Comparison of ENCODE assay signal across 20 mouse cellular contexts in the genomic region with DNA sequence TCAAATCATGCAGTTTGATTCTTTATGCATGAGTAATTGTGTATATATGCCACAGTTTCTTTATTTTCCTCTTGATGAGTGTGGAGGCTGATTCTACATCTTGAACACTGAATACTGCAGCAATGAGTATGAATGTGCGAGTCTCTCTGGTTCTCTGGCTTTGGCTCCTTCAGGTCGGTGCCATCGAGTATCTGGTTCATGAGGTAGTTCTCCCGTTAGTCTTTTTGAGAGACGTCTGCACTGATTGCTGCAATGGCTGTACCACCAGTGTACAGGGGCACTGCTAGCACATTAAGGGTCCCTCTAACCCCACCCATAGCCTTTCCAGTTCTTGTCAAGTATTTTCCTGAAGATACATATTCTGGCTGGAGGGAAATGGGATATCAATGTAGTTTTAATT. TPM values are rescaled to one million over a fixed set of nuclear protein-coding genes. Genes with fewer than 3 reads are reported as not detected.
DNase-seq lines count a peak whose midpoint lies in the region; ATAC-seq and TF ChIP-seq lines count a peak whose summit lies in the region.
"Had no signal": no experiment of that assay in that cellular context is flagged by ENCODE, and none has a peak within 500 bp of the region (broad histone marks: within the 10 kb centered on the region; RNA-seq: fewer than 3 reads in every experiment).

No protein-coding gene starts in this region.

- no peaks in the 10 kb centered on the region for H3K36me3 ChIP-seq in hindbrain, embryonic 15.5 days
- H3K36me3 ChIP-seq in hindbrain, embryonic 14.5 days (replicated peaks; ENCODE audit: control insufficient read depth, insufficient read depth), result no peaks in the 10 kb centered on the region
- H3K36me3 ChIP-seq in neural tube, embryonic 15.5 days, result no peaks in the 10 kb centered on the region
- H3K36me3 ChIP-seq in midbrain, postnatal 0 days (ENCODE audit: insufficient read depth, low read length), result no peaks in the 10 kb centered on the region
- H3K36me3 ChIP-seq: embryonic facial prominence, embryonic 13.5 days; forebrain, embryonic 12.5 days; heart, embryonic 12.5 days had no signal

- peaks cover 24% of the 10 kb centered on the region for H3K4me1 ChIP-seq in hindbrain, embryonic 15.5 days (replicated peaks)
- H3K4me1 ChIP-seq in hindbrain, embryonic 14.5 days (replicated peaks; ENCODE audit: control insufficient read depth, insufficient read depth, low read length), result 0 out of 2 replicates have a peak, but pooled peaks cover 6% of the 10 kb centered on the region
- H3K4me1 ChIP-seq in neural tube, embryonic 15.5 days, result peaks cover 27% of the 10 kb centered on the region
- no peaks in the 10 kb centered on the region for H3K4me1 ChIP-seq in midbrain, postnatal 0 days (ENCODE audit: insufficient read depth, low read length)

- no peak overlapping the region for H3K9ac ChIP-seq in hindbrain, embryonic 15.5 days
- no peak overlapping the region for H3K9ac ChIP-seq in hindbrain, embryonic 14.5 days
- no peak overlapping the region for H3K9ac ChIP-seq in neural tube, embryonic 15.5 days (replicated peaks)
- H3K9ac ChIP-seq in midbrain, postnatal 0 days (replicated peaks; ENCODE audit: low read length, poor library complexity, severe bottlenecking), result no peak overlapping the region
- H3K9ac ChIP-seq: embryonic facial prominence, embryonic 13.5 days; forebrain, embryonic 12.5 days; heart, embryonic 12.5 days had no signal

- no peak for DNase-seq in hindbrain, embryonic 14.5 days (ENCODE audit: low spot score)
- DNase-seq in left cerebral cortex, adult 2 months (ENCODE audit: extremely low spot score in 1 of 2, low spot score in 2 of 2), result no peak
- DNase-seq in left cerebral cortex, adult 18-20 months (ENCODE audit: low spot score in 2 of 2), result no peak
- no peak for DNase-seq in neural tube, embryonic 10.5 days (ENCODE audit: extremely low spot score, low spot score)
- no peak for DNase-seq in midbrain, postnatal 0 days (ENCODE audit: low spot score)
- no peak for DNase-seq in thymus, adult 18-20 months
- DNase-seq: cerebellum, adult 11-12 months; gastrocnemius, postnatal 25 days had no signal

- H3K27me3 ChIP-seq in hindbrain, embryonic 15.5 days, result peaks cover 39% of the 10 kb centered on the region
- peaks cover 60% of the 10 kb centered on the region for H3K27me3 ChIP-seq in hindbrain, embryonic 14.5 days (ENCODE audit: control insufficient read depth, insufficient read depth, low read length)
- peaks cover 40% of the 10 kb centered on the region for H3K27me3 ChIP-seq in neural tube, embryonic 15.5 days (replicated peaks)
- H3K27me3 ChIP-seq in midbrain, postnatal 0 days (ENCODE audit: insufficient read depth, low read length), result peaks cover 6% of the 10 kb centered on the region; the same call in 1 of the 2 replicates
- H3K27me3 ChIP-seq: CH12.LX, Patski had no signal

- H3K27ac ChIP-seq in hindbrain, embryonic 15.5 days (replicated peaks), result no peak overlapping the region
- H3K27ac ChIP-seq in hindbrain, embryonic 14.5 days, result no peak overlapping the region
- peak overlapping the region; percentile 24; the same call in 1 of the 2 replicates for H3K27ac ChIP-seq in left cerebral cortex, adult 2 months
- H3K27ac ChIP-seq in neural tube, embryonic 15.5 days (replicated peaks), result no peak overlapping the region
- no peak overlapping the region for H3K27ac ChIP-seq in midbrain, postnatal 0 days (ENCODE audit: low read depth, low read length)
- H3K27ac ChIP-seq: embryonic facial prominence, embryonic 13.5 days; forebrain, embryonic 12.5 days; gastrocnemius, adult 2 months had no signal

- H3K9me3 ChIP-seq in hindbrain, embryonic 15.5 days, result no peaks in the 10 kb centered on the region
- peaks cover 17% of the 10 kb centered on the region for H3K9me3 ChIP-seq in hindbrain, embryonic 14.5 days (ENCODE audit: control insufficient read depth, low read length)
- no peaks in the 10 kb centered on the region for H3K9me3 ChIP-seq in neural tube, embryonic 15.5 days (replicated peaks)
- H3K9me3 ChIP-seq in midbrain, postnatal 0 days (ENCODE audit: low read length), result no peaks in the 10 kb centered on the region
- H3K9me3 ChIP-seq: forebrain, embryonic 12.5 days; heart, embryonic 12.5 days had no signal

- intact Hi-C loops in left cerebral cortex, adult 2 months (cut with DNase I), result loop anchor here (1.0 to 5.0 kb wide), 2 partner anchors 23 to 129 kb away; no protein-coding TSS in a partner anchor

- TF ChIP-seq CTCF in left cerebral cortex, adult 2 months (IDR thresholded peaks at IDR 0.05), result no peak
- TF ChIP-seq CTCF in midbrain, postnatal 0 days (IDR thresholded peaks at IDR 0.05), result no peak

- peak overlapping the region; percentile 66 for H3K4me3 ChIP-seq in hindbrain, embryonic 15.5 days
- H3K4me3 ChIP-seq in hindbrain, embryonic 14.5 days (replicated peaks; ENCODE audit: low read length), result no peak overlapping the region
- H3K4me3 ChIP-seq in left cerebral cortex, adult 2 months, result peak overlapping the region; percentile 15; the same call in 1 of the 2 replicates
- no peak overlapping the region; the same call in 1 of the 2 replicates for H3K4me3 ChIP-seq in neural tube, embryonic 15.5 days (replicated peaks)
- peak overlapping the region; percentile 75; the same call in 1 of the 2 replicates for H3K4me3 ChIP-seq in midbrain, postnatal 0 days (ENCODE audit: low read depth, low read length)
- H3K4me3 ChIP-seq: embryonic facial prominence, embryonic 13.5 days; forebrain, embryonic 12.5 days; gastrocnemius, adult 2 months; heart, embryonic 12.5 days had no signal

- 37% methylated on average over 5 of the region's 5 CpGs for WGBS in hindbrain, embryonic 15.5 days
- WGBS in hindbrain, embryonic 14.5 days, result 29% methylated on average over 5 of the region's 5 CpGs
- WGBS in neural tube, embryonic 15.5 days, result 24% methylated on average over 5 of the region's 5 CpGs
- WGBS in midbrain, postnatal 0 days, result 25% methylated on average over 5 of the region's 5 CpGs

- no peak for ATAC-seq in hindbrain, embryonic 15.5 days (ENCODE audit: low FRiP score, low read depth)
- ATAC-seq in hindbrain, embryonic 14.5 days (ENCODE audit: low FRiP score), result no peak
- ATAC-seq in neural tube, embryonic 15.5 days (ENCODE audit: low FRiP score), result no peak
- ATAC-seq in midbrain, postnatal 0 days (ENCODE audit: low FRiP score), result no peak
- ATAC-seq: activated CD4-positive, CD25-positive, alpha-beta regulatory T cell, adult 4 months had no signal

- H3K4me2 ChIP-seq in hindbrain, embryonic 15.5 days, result peak overlapping the region; percentile 91
- no peak overlapping the region for H3K4me2 ChIP-seq in hindbrain, embryonic 14.5 days (replicated peaks)
- peak overlapping the region; percentile 74 for H3K4me2 ChIP-seq in neural tube, embryonic 15.5 days
- H3K4me2 ChIP-seq in midbrain, postnatal 0 days (ENCODE audit: low read depth, low read length, poor library complexity, severe bottlenecking), result peak overlapping the region; percentile 70
- H3K4me2 ChIP-seq: embryonic facial prominence, embryonic 13.5 days; forebrain, embryonic 12.5 days; heart, embryonic 12.5 days had no signal

RNA-seq across cellular contexts. Expression of gene Trank1, which starts 2.3 kb away (rescaled TPM):
- 10.7 and 11.0 TPM in 2 replicates for polyA plus RNA-seq in hindbrain, embryonic 15.5 days (2015; fragmentation: Nextera tagmentation; extraction: Ambion mirVana)
- 12.6 and 15.6 TPM in 2 replicates for polyA plus RNA-seq in hindbrain, embryonic 14.5 days (2014; fragmentation: Nextera tagmentation; extraction: Ambion mirVana)
- 100 to 1,000 TPM; 308 to 309 TPM for total RNA-seq in left cerebral cortex, adult 2 months (2021)
- total RNA-seq in left cerebral cortex, adult 18-20 months (2021), result 100 to 1,000 TPM; 277 to 278 TPM
- 10.1 and 12.4 TPM in 2 replicates for polyA plus RNA-seq in neural tube, embryonic 15.5 days (2015; fragmentation: Nextera tagmentation; extraction: Ambion mirVana)
- total RNA-seq in midbrain, postnatal 0 days (2014; rRNA removed), result 55.7 and 103 TPM in 2 replicates
- polyA plus RNA-seq in midbrain, postnatal 0 days (2015; fragmentation: Nextera tagmentation; extraction: Ambion mirVana), result 17.6 and 21.9 TPM in 2 replicates
- total RNA-seq: gastrocnemius, adult 2 months; granulocyte monocyte progenitor cell, adult 5-6 weeks; heart, postnatal 36 days had no signal
- polyA plus RNA-seq: heart, embryonic 16.5 days had no signal

RNA-seq across cellular contexts. Expression of gene Epm2aip1, which starts 42.1 kb away (rescaled TPM):
- polyA plus RNA-seq in hindbrain, embryonic 15.5 days (2015; fragmentation: Nextera tagmentation; extraction: Ambion mirVana), result 54.2 and 55.7 TPM in 2 replicates
- 81.3 and 98.0 TPM in 2 replicates for polyA plus RNA-seq in hindbrain, embryonic 14.5 days (2014; fragmentation: Nextera tagmentation; extraction: Ambion mirVana)
- 10 to 100 TPM; 79.7 to 81.8 TPM for total RNA-seq in left cerebral cortex, adult 2 months (2021)
- total RNA-seq in left cerebral cortex, adult 18-20 months (2021), result 10 to 100 TPM; 87.2 to 87.9 TPM
- 46.5 and 50.7 TPM in 2 replicates for polyA plus RNA-seq in neural tube, embryonic 15.5 days (2015; fragmentation: Nextera tagmentation; extraction: Ambion mirVana)
- 95.1 and 127 TPM in 2 replicates for total RNA-seq in midbrain, postnatal 0 days (2014; rRNA removed)
- polyA plus RNA-seq in midbrain, postnatal 0 days (2015; fragmentation: Nextera tagmentation; extraction: Ambion mirVana), result 41.1 and 46.6 TPM in 2 replicates

RNA-seq across cellular contexts. Expression of gene Mlh1, which starts 42.2 kb away (rescaled TPM):
- 24.8 and 26.5 TPM in 2 replicates for polyA plus RNA-seq in hindbrain, embryonic 15.5 days (2015; fragmentation: Nextera tagmentation; extraction: Ambion mirVana)
- polyA plus RNA-seq in hindbrain, embryonic 14.5 days (2014; fragmentation: Nextera tagmentation; extraction: Ambion mirVana), result 27.0 and 27.4 TPM in 2 replicates
- 10 to 100 TPM; 12.3 to 18.1 TPM for total RNA-seq in left cerebral cortex, adult 2 months (2021)
- total RNA-seq in left cerebral cortex, adult 18-20 months (2021), result 10 to 100 TPM; 17.1 to 17.3 TPM
- polyA plus RNA-seq in neural tube, embryonic 15.5 days (2015; fragmentation: Nextera tagmentation; extraction: Ambion mirVana), result 26.3 and 30.9 TPM in 2 replicates
- total RNA-seq in midbrain, postnatal 0 days (2014; rRNA removed), result 12.6 and 19.6 TPM in 2 replicates
- polyA plus RNA-seq in midbrain, postnatal 0 days (2015; fragmentation: Nextera tagmentation; extraction: Ambion mirVana), result 20.4 and 20.6 TPM in 2 replicates

Comparison
In these comparisons a context has a peak if more than half of its experiments do, and no peak if none do; other contexts are left out.
1. H3K4me3 ChIP-seq: peak in hindbrain, embryonic 15.5 days (single experiment), left cerebral cortex, adult 2 months (single experiment) and midbrain, postnatal 0 days (single experiment); none in hindbrain, embryonic 14.5 days (single experiment) and neural tube, embryonic 15.5 days (single experiment).